Mouse (Mus musculus) small intestine, adult 2 months (tissue): Measurements from ENCODE around the gene Vmp1. TPM values are rescaled to one million over a fixed set of nuclear protein-coding genes. Genes with fewer than 3 reads are reported as not detected.

Experiments used
- H3K27ac ChIP-seq: fragments of 200-500 bp; 2 replicates; pipeline ENCODE4 v1.5.1; 2012; ENCODE audit warnings: low read depth, low read length, control low read depth, inconsistent platforms; ENCODE audit not compliant: insufficient read depth
- H3K27me3 ChIP-seq: fragments of 200-500 bp; 2 replicates; pipeline ENCODE4 v1.6.1; 2012; ENCODE audit warnings: mild to moderate bottlenecking, moderate library complexity, low read length, inconsistent platforms; ENCODE audit not compliant: control insufficient read depth, insufficient read depth
- H3K36me3 ChIP-seq: fragments of 200-500 bp; 2 replicates; pipeline ENCODE4 v1.6.1; 2012; ENCODE audit warnings: mild to moderate bottlenecking, low read length, control low read depth, inconsistent platforms; ENCODE audit not compliant: control insufficient read depth, insufficient read depth
- H3K4me1 ChIP-seq: fragments of 200-500 bp; 2 replicates; pipeline ENCODE4 v1.6.1; 2012; ENCODE audit warnings: low read length, inconsistent platforms, mixed read lengths; ENCODE audit not compliant: control insufficient read depth, insufficient read depth, insufficient read length
- H3K4me3 ChIP-seq: fragments of 200-500 bp; 2 replicates; pipeline ENCODE4 v1.5.1; 2012; ENCODE audit warnings: low read depth, mild to moderate bottlenecking, control low read depth, inconsistent platforms, low read length, moderate library complexity
- CTCF ChIP-seq: fragments of 200-500 bp; IDR thresholded peaks from 2 replicates; pipeline ENCODE4 v1.5.1; 2012; ENCODE audit warnings: low read depth, mild to moderate bottlenecking, control low read depth, inconsistent platforms, low read length, moderate library complexity, mixed read lengths; ENCODE audit not compliant: insufficient replicate concordance, insufficient read length; ENCODE audit errors: extremely low read depth
- POLR2A ChIP-seq: fragments of 200-500 bp; IDR thresholded peaks from 2 replicates; pipeline ENCODE4 v1.6.1; 2012; ENCODE audit warnings: low read depth, mild to moderate bottlenecking, control low read depth, inconsistent platforms, low read length, moderate library complexity
- WGBS: fragments of 180-500 bp; shearing (Covaris S2); methylation state at CpG from one replicate; pipeline ENCODE4 v1.1.7; 2018; 5-methylcytosine and 5-hydroxymethylcytosine counted together
- polyA plus RNA-seq: library from polyadenylated mRNA; depleted of rRNA; stranded (reverse); fragments of >200 nt; gene quantifications from 2 replicates; pipeline ENCODE4 v1.2.3, GENCODE M21; 2012

Vmp1 gene
- polyA plus RNA-seq, 1 experiment, result 38.8 TPM

DNA sequence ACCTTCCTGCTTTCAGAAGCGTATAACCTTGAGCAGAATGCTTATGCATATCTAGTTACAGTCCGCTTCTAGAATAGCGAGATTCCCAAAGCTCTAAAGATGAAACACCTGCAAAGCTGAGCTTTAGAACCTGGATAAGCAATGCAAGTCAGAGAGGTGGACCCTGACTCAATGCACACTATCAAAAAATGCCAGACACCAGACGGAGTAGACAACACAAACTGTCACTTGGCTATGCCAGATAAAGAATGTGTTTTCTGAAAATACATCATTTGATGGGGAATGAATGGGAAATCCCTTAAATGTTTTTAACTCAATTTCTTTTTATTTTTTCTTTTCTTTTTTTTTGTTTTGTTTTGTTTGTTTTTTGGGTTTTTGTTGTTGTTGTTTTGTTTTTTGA is 8.1 kb downstream of the Vmp1 start:
- TF ChIP-seq POLR2A (no peak), CTCF (no peak)
- WGBS, result 88% methylated on average over 4 of the region's 4 CpGs
- no peak overlapping the region for H3K27ac ChIP-seq

DNA sequence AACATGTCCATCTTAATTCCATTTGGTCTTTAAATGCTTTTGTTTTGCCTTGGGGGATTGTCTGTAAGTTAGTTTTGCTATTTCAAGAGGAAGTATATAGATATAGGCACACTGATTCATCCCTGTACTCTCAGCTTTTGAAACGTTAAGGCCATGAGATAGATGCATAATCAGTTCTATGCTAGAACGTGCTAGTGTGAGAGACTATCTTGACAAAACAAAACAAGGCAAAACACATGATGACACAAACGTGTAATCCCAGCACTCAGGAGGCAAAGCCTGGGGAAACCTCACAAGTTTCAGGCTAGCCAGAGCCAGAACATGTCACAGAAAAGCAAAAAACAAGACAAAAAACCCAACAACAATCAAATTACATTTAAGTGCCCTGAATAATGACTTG is 10.9 kb downstream of the Vmp1 start:
- H3K36me3 ChIP-seq, result no peaks in the 10 kb centered on the region
- no peak overlapping the region for H3K27ac ChIP-seq
- TF ChIP-seq CTCF (no peak), POLR2A (no peak)
- whole genome bisulfite sequencing, result 60% methylated on average over 3 of the region's 3 CpGs
- no peak overlapping the region for H3K4me3 ChIP-seq
- peaks cover 6% of the 10 kb centered on the region; the same call in 1 of the 2 replicates for H3K4me1 ChIP-seq
- no peaks in the 10 kb centered on the region for H3K27me3 ChIP-seq

More for the DNA sequence above, 8.1 kb downstream of the Vmp1 start:
- Histone ChIP-seq H3K4me1 (peaks cover 9% of the 10 kb centered on the region; the same call in 1 of the 2 replicates), H3K36me3 (0 out of 2 replicates have a peak, but pooled peaks cover 2% of the 10 kb centered on the region), H3K4me3 (no peak overlapping the region), H3K27me3 (no peaks in the 10 kb centered on the region)

DNA sequence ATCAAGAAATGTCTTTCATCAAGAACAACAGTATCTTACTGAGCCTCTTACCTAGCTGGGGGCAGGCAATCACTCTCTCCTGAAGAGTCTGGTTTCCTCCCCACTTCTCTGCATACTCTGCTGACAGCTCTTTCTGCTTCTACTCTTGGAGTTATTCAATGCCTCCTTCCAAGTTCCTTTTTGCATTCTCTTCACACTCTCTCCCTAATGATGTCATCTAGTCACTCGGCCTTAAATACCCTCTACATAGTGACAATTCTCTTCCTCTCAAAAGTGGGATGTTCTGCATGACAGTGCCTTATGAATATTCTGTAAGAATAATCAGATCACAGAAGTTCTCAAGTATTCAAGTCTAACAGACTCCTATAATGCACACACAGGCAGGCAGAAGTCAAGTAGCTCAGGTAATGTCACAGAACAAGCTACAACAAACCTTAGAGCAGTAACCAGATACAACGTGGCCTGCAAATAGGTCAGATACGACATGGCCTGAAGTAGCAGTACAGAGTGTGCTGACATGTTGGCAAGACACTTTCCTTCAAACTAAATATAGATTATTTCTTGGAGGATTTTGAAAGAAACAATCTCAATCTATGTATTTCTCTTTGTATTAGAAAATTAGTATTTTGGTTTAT is 12.5 kb downstream of the Vmp1 start:
- Histone ChIP-seq H3K27ac (no peak overlapping the region), H3K36me3 (no peaks in the 10 kb centered on the region; the same call in 1 of the 2 replicates), H3K27me3 (no peaks in the 10 kb centered on the region), H3K4me3 (no peak overlapping the region), H3K4me1 (no peaks in the 10 kb centered on the region)
- WGBS, result 74% methylated on average over 3 of the region's 3 CpGs
- TF ChIP-seq POLR2A (no peak), CTCF (no peak)

DNA sequence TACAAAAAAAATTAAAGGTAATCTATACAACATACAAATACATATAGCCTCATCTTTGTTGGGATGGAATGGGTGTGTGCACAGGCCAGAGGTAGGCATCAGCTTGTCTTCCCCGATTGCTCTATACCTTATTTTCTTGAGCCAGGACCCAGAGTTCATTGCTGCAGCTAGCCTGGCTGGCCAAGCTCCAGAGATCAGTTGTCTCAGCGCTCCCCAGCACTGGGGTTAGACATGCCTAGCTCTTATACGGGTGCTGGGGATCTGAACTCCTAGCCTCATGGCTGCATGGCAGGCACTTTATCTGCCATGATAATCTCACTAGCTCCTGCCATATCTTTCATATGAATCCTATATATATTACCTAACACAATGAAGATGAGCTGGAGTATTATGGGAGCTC is 15.5 kb downstream of the Vmp1 start:
- Histone ChIP-seq H3K4me3 (no peak overlapping the region), H3K36me3 (peaks cover 13% of the 10 kb centered on the region), H3K27ac (no peak overlapping the region), H3K27me3 (no peaks in the 10 kb centered on the region), H3K4me1 (no peaks in the 10 kb centered on the region)
- TF ChIP-seq POLR2A (no peak), CTCF (no peak)
- WGBS, result 57% methylated on average over 3 of the region's 3 CpGs

DNA sequence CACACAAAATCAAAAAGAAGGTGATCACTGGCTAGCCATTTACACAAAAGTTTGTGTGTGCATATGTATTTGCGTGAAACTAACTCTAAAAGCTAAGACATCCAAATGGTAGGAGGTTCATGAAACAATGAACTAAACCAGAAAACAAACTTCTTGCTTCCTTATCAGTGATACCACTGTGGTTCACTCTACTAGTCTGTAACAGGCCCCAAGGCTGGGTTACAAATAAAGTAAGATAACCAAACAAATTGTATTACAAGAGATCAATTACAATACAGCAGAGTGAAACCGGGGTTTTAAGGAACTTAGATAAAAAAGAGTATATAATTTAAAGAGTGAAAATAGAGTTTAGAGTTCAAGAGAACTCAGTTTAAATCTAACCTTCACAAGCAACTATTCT is 16.1 kb downstream of the Vmp1 start:
- Histone ChIP-seq H3K27ac (no peak overlapping the region), H3K4me1 (no peaks in the 10 kb centered on the region), H3K4me3 (no peak overlapping the region), H3K27me3 (no peaks in the 10 kb centered on the region), H3K36me3 (peaks cover 15% of the 10 kb centered on the region)
- 64% methylated on average over 2 of the region's 2 CpGs for WGBS
- TF ChIP-seq POLR2A, result no peak
- TF ChIP-seq CTCF, result no peak

DNA sequence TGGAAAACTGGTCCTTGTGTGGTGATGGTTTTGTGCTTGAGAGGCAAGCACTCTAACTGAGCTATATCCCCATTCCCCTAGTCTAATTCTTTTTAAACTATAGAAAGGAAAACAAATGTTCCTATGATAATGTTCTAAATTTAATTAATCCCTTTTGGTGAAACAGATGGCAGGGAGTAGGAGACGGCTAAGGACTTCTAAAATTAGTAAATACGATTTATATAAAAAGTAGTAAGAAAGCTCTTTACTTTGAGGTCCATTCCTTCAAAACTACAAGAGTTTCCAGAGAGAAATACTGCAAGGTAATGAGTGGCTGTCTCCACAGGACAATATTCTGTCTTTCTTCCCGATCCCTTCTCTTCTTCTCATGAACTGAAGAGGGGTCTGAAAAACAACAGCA is 19.2 kb downstream of the Vmp1 start:
- WGBS, result 93% methylated on average over 3 of the region's 3 CpGs
- H3K27me3 ChIP-seq, result no peaks in the 10 kb centered on the region
- no peaks in the 10 kb centered on the region for H3K4me1 ChIP-seq
- H3K27ac ChIP-seq, result no peak overlapping the region
- H3K4me3 ChIP-seq, result no peak overlapping the region
- peaks cover 36% of the 10 kb centered on the region for H3K36me3 ChIP-seq
- TF ChIP-seq CTCF, result no peak
- no peak for TF ChIP-seq POLR2A

DNA sequence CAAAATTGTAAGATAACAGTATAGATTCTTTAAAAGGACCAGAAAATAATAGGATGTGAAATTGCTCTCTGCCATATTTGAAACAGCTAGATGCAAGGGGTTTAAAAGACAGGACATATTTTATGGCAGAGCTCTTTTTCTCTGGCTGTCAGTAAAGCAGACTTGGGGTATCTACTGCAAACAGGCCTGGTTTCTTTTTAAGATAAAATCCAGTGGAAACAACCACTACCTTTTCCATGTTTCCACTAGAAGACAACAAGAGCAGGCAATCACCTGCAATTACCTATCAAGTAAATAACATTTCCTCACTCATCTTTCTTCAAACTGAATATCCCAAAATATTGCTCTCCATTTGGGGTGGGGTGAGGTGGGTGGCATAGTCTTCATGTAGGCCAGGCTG is 19.7 kb downstream of the Vmp1 start:
- Histone ChIP-seq H3K27ac (no peak overlapping the region), H3K36me3 (peaks cover 38% of the 10 kb centered on the region), H3K4me1 (no peaks in the 10 kb centered on the region), H3K27me3 (no peaks in the 10 kb centered on the region), H3K4me3 (no peak overlapping the region)
- TF ChIP-seq CTCF (no peak), POLR2A (no peak)
